Mouse (Mus musculus) liver, embryonic 11.5 days (tissue): ENCODE data around the gene Ube3b. TPM values are rescaled to one million over a fixed set of nuclear protein-coding genes. Genes with fewer than 3 reads are reported as not detected.

Experiments used
- ATAC-seq: fragments of 200-750 bp; cut with Nextera tagmentation; replicated peaks from 2 replicates; pipeline ENCODE4 v1.8.0; 2017; ENCODE audit warnings: moderate number of reproducible peaks, mild to moderate bottlenecking, moderate TSS enrichment, moderate library complexity; ENCODE audit not compliant: low FRiP score
- DNase-seq: peaks from one replicate; pipeline ENCODE4 v3.0.0-alpha.2; 2017; ENCODE audit warnings: low spot score
- H3K27ac ChIP-seq: fragments of 300-500 bp; sonication (generic); 2 replicates; pipeline ENCODE4 v1.5.1; 2014; ENCODE audit warnings: mild to moderate bottlenecking, low read depth, low read length, control low read depth
- H3K27me3 ChIP-seq: fragments of 300-500 bp; sonication (generic); replicated peaks from 2 replicates; pipeline ENCODE4 v1.6.1; 2014; ENCODE audit warnings: low read length, mixed read lengths; ENCODE audit not compliant: control insufficient read depth, insufficient read depth
- H3K36me3 ChIP-seq: fragments of 300-500 bp; sonication (generic); 2 replicates; pipeline ENCODE4 v1.6.1; 2014; ENCODE audit warnings: mild to moderate bottlenecking, low read length, moderate library complexity, mixed read lengths; ENCODE audit not compliant: control insufficient read depth, insufficient read depth
- H3K4me1 ChIP-seq: fragments of 300-500 bp; sonication (generic); replicated peaks from 2 replicates; pipeline ENCODE4 v1.6.1; 2014; ENCODE audit warnings: low read length, mixed read lengths; ENCODE audit not compliant: control insufficient read depth, insufficient read depth
- H3K4me2 ChIP-seq: fragments of 300-500 bp; sonication (generic); 2 replicates; pipeline ENCODE4 v1.6.1; 2014; ENCODE audit warnings: mild to moderate bottlenecking, control low read depth, moderate library complexity
- H3K4me3 ChIP-seq: fragments of 300-500 bp; sonication (generic); 2 replicates; pipeline ENCODE4 v1.5.1; 2014; ENCODE audit warnings: low read depth, low read length, control low read depth
- H3K9ac ChIP-seq: fragments of 300-500 bp; sonication (generic); 2 replicates; pipeline ENCODE4 v1.6.1; 2014; ENCODE audit warnings: low read depth, low read length, control low read depth
- H3K9me3 ChIP-seq: fragments of 300-500 bp; sonication (generic); 2 replicates; pipeline ENCODE4 v1.6.1; 2016; ENCODE audit warnings: low read length, inconsistent platforms, mixed read lengths; ENCODE audit not compliant: control insufficient read depth
- WGBS: fragments of 180-500 bp; shearing (Covaris S2); extraction: QIAGEN DNeasy Blood & Tissue Kit; methylation state at CpG from one replicate; pipeline ENCODE4 v1.1.7; 2014; 5-methylcytosine and 5-hydroxymethylcytosine counted together
- polyA plus RNA-seq: library from polyadenylated mRNA; unstranded; fragments of >200 nt; fragmentation: Nextera tagmentation; extraction: Ambion mirVana; gene quantifications from 2 replicates; pipeline ENCODE4 v1.2.1, GENCODE M21; 2014

Ube3b gene
- polyA plus RNA-seq, 1 experiment from 2014 or later, result 41.1 TPM

DNA sequence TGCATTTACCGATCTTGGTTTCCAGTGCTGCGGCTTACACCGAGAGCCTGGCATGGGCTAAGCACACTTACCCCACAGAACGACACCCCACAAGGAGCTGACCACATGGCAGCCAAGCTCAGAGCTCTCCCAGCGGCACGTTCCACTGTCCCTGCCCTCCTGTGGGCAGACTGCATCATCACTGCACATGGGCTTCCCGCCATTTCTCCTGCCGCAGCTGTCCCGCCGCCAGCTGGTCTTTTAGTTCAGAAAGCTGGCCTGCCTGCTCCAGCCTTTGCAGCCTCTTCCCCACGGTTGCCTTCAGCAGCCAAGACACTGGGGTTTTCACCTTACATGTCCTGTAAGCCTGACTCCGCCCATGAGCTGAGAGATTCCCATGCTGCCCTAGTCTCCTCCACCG, 30.0 kb downstream of the Ube3b start:
- no peak for ATAC-seq
- H3K9me3 ChIP-seq, result no peaks in the 10 kb centered on the region
- WGBS, result 93% methylated on average over 13 of the region's 13 CpGs

DNA sequence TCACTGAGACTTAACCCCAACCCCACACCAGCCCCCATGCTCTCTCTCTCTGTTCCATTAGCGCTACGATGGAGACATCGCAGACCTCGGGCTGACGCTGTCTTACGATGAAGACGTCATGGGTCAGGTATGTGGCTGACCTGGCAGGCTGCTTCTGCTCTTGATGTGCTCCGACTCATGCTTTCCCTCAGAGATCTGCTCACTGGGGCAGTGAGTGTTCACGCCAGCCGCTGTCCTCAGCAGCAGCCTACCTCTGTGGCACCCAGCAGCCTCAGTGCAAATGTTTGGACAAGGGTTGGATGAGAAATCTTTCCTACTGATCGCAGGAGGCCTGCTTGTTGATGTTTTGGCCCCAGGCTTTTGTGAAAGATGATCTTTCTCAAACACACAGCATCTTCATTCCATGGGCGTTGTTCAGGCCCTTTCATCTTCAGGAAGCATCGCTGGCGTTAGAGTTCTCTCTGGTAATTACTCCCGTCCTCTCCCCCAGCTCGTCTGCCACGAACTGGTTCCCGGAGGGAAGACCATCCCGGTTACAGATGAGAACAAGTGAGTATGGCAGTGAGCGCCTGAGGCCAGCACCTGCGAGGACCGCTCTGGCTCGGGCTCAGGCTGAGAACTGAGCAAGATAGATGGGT, 32.1 kb downstream of the Ube3b start:
- 75% methylated on average over 23 of the region's 23 CpGs for whole genome bisulfite sequencing
- H3K9ac ChIP-seq, result no peak overlapping the region
- ATAC-seq, result no peak
- H3K27ac ChIP-seq, result no peak overlapping the region
- no peaks in the 10 kb centered on the region for H3K27me3 ChIP-seq
- H3K4me3 ChIP-seq, result no peak overlapping the region
- H3K4me1 ChIP-seq, result peaks cover 3% of the 10 kb centered on the region; the same call in 1 of the 2 replicates
- no peak for DNase-seq
- H3K4me2 ChIP-seq, result no peak overlapping the region
- H3K36me3 ChIP-seq, result peaks cover 41% of the 10 kb centered on the region
- no peaks in the 10 kb centered on the region for H3K9me3 ChIP-seq

More for the DNA sequence above, 30.0 kb downstream of the Ube3b start:
- Histone ChIP-seq H3K27ac (no peak overlapping the region), H3K36me3 (peaks cover 53% of the 10 kb centered on the region), H3K4me3 (no peak overlapping the region), H3K27me3 (no peaks in the 10 kb centered on the region), H3K9ac (no peak overlapping the region), H3K4me2 (no peak overlapping the region), H3K4me1 (peaks cover 3% of the 10 kb centered on the region; the same call in 1 of the 2 replicates)
- DNase-seq, result no peak

DNA sequence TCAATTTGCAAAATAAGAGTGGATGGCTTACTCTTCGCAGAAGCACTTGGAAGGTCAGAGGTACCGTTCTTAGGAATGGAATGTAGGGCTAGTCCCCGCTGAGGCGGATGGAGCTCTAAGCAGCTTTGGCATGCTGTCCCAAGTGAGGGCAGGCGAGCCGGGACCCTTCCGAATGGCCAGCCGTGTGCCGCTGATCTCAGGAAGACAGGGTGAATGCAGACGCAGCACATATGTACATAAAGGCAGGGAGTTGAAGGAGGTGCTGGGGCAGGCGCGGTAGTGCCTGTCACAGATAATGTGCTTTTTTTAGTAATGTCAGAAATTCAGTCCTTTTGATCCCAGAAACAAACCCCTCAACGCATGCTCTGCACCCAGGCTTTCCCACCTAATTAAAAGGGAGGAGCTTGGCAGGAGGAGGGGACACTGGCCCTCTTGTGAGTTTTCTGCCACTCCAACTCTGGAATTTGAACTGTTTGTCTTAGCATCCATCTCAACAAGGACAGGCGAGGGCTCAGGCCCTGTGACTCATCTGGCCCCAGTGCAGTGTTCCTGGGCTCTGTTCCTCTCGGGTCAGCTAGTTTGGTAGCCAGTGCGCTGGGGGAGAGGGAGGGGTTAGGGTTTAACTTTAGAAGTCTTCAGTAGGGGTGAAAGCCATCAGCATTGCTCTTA, 32.8 kb downstream of the Ube3b start:
- H3K36me3 ChIP-seq, result peaks cover 41% of the 10 kb centered on the region
- no peaks in the 10 kb centered on the region for H3K27me3 ChIP-seq
- ATAC-seq (no peak), DNase-seq (no peak)
- no peak overlapping the region for H3K27ac ChIP-seq
- no peak overlapping the region for H3K9ac ChIP-seq
- WGBS, result 76% methylated on average over 16 of the region's 16 CpGs
- H3K4me2 ChIP-seq, result no peak overlapping the region
- H3K4me1 ChIP-seq, result peaks cover 3% of the 10 kb centered on the region; the same call in 1 of the 2 replicates
- H3K4me3 ChIP-seq, result no peak overlapping the region
- no peaks in the 10 kb centered on the region for H3K9me3 ChIP-seq

DNA sequence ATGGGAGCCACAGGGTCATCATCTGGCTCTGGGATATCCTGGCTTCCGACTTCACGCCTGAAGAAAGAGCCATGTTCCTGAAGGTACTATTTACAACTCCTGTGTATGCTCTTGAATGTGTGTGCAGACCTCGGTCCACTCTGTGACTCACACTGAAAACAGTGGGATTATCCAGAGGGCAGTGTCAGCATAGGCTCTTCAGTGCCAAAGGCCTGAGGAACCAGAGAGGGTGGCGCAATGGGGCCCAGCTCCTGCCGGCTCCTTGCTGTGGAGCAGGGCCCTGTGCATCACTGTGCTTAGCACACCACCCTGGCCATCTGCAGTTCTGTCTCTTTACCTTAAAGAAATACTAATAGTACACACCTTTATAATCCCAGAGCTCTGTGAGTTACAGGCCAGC, 35.2 kb downstream of the Ube3b start:
- no peak overlapping the region for H3K9ac ChIP-seq
- ATAC-seq (no peak), DNase-seq (no peak)
- no peaks in the 10 kb centered on the region for H3K9me3 ChIP-seq
- no peaks in the 10 kb centered on the region for H3K27me3 ChIP-seq
- 92% methylated on average over 5 of the region's 5 CpGs for WGBS
- H3K4me2 ChIP-seq, result no peak overlapping the region
- H3K36me3 ChIP-seq, result peaks cover 49% of the 10 kb centered on the region
- H3K4me3 ChIP-seq, result no peak overlapping the region
- H3K27ac ChIP-seq, result no peak overlapping the region
- H3K4me1 ChIP-seq, result peaks cover 3% of the 10 kb centered on the region; the same call in 1 of the 2 replicates

DNA sequence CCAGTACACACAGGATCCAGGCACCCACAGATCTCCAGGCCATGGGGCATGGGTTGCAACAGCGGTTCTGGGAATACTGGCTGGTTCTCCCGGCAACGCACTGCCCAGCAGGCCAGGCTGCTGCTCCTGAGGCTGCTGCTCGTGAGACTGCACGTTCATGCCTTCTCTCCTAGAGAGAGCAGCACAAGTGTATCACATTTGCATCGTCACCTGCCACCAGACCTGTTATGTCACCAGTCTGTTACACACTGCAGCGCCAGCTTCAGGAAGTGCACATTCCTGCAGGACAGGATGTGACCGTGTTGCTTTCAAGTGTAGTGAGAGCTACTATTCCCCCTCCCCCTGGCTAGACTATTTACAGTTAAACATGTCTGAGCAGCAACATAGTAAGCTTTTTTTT, 36.4 kb downstream of the Ube3b start:
- H3K9me3 ChIP-seq, result no peaks in the 10 kb centered on the region
- no peak overlapping the region for H3K4me3 ChIP-seq
- ATAC-seq, result no peak
- 89% methylated on average over 8 of the region's 8 CpGs for WGBS
- H3K36me3 ChIP-seq, result peaks cover 48% of the 10 kb centered on the region
- H3K4me1 ChIP-seq, result peaks cover 3% of the 10 kb centered on the region
- H3K27ac ChIP-seq, result no peak overlapping the region
- no peak overlapping the region for H3K9ac ChIP-seq
- no peak for DNase-seq
- H3K27me3 ChIP-seq, result no peaks in the 10 kb centered on the region
- H3K4me2 ChIP-seq, result no peak overlapping the region

DNA sequence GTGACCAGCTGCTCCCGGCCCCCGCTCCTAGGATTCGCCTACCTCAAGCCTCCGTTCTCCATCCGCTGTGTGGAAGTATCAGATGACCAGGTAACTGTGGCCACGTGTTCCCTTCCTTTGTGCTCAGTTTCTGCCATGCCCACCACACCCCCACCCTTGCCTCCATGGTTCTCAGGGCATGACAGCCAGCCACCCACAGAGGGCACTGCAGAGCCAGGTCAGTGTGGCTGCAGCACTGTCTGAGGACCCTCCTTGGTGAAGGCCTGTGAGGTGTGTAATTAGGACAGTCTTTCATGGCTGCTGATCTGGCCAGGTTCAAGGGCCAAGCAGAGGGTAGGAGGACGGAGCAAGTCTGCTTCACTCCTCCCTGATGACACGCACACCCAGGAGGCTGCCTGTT, 38.1 kb downstream of the Ube3b start:
- H3K4me3 ChIP-seq, result no peak overlapping the region
- ATAC-seq, result no peak
- H3K4me2 ChIP-seq, result no peak overlapping the region
- H3K27ac ChIP-seq, result no peak overlapping the region
- H3K4me1 ChIP-seq, result peaks cover 5% of the 10 kb centered on the region
- DNase-seq, result no peak
- H3K27me3 ChIP-seq, result no peaks in the 10 kb centered on the region
- H3K36me3 ChIP-seq, result peaks cover 41% of the 10 kb centered on the region
- 81% methylated on average over 8 of the region's 8 CpGs for WGBS
- no peak overlapping the region for H3K9ac ChIP-seq
- no peaks in the 10 kb centered on the region for H3K9me3 ChIP-seq

DNA sequence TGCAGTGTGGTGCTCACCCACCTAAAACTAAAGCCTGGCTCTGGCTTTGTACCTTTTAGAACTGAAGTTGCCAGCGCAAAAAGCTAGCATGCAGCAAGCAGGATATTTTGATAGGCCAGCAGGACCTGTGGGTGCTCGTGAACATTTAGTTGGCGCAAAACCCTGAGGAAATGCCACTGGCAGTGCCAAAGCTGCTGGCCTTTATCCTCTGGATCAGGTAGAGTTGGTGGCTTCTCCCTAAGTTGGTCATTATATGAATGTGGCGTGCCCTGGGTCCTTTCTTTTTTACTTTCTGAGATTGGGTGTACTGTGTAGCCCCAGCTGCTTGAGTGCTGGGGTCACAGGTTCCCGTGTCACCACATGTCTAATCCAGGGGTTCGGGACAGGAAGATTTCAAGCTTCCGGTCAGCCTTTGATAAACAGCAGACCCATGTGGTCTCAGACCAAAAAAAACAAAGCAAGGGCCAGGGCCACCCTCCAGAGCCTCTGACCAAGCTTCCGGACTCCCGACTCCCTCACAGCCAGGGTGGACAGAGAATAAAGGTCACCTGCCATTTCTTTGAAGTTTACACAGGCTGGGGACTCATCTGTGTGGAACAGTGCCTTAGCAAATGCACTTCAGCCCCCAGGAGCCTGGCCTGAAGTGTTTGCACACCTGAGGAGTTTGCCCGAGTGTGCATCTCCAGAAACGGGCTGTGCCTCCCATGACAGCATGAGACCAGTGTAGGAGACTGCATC, 41.3 kb downstream of the Ube3b start:
- peaks cover 5% of the 10 kb centered on the region for H3K4me1 ChIP-seq
- H3K4me2 ChIP-seq, result peak overlapping the region; percentile 10; the same call in 1 of the 2 replicates
- H3K9me3 ChIP-seq, result no peaks in the 10 kb centered on the region
- 0 out of 2 replicates have a peak overlapping the region, but pooled peaks have one; percentile 1 for H3K27ac ChIP-seq
- H3K4me3 ChIP-seq, result no peak overlapping the region
- 69% methylated on average over 11 of the region's 11 CpGs for WGBS
- H3K27me3 ChIP-seq, result no peaks in the 10 kb centered on the region
- ATAC-seq (0 out of 2 replicates have a peak, but pooled peaks have one; percentile 28), DNase-seq (no peak)
- H3K9ac ChIP-seq, result no peak overlapping the region
- H3K36me3 ChIP-seq, result peaks cover 33% of the 10 kb centered on the region

DNA sequence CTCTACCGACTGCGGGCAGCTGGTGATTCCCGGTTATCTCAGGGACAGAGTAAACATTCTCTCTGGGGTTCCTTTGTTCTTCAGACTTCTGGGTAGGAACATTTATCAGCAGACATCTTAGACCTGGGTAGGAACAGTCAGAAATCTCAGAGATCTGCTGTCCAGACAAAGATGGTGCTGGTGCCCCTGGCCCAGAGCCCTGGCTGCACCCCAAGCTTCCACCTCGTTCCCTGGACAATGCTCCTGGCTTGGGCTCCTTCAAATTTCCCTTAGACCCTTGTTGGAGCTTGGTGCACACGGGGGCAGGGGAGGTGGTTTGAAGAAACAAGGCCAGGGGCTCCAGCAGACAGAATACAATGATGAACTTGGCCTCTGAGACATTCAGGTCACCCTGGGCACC, 42.2 kb downstream of the Ube3b start:
- Histone ChIP-seq H3K36me3 (peaks cover 30% of the 10 kb centered on the region), H3K27ac (no peak overlapping the region; the same call in 1 of the 2 replicates), H3K27me3 (no peaks in the 10 kb centered on the region), H3K9ac (no peak overlapping the region), H3K9me3 (no peaks in the 10 kb centered on the region), H3K4me3 (no peak overlapping the region), H3K4me2 (no peak overlapping the region), H3K4me1 (peaks cover 5% of the 10 kb centered on the region)
- DNase-seq (no peak), ATAC-seq (no peak)
- 38% methylated on average over 5 of the region's 5 CpGs for WGBS
